Mouse (Mus musculus) hindbrain, embryonic 10.5 days (tissue): ENCODE results near the gene Hnmt. TPM values are rescaled to one million over a fixed set of nuclear protein-coding genes. Genes with fewer than 3 reads are reported as not detected.
"Not testable (repeated sequence)": the region's sequence is repeated elsewhere in the genome, so short reads cannot be mapped to it uniquely, and the experiment has no call there.

ENCODE experiments used
- DNase-seq: peaks from one replicate; pipeline ENCODE4 v3.0.0-alpha.2; 2017; ENCODE audit warnings: low spot score
- H3K27ac ChIP-seq: fragments of 300-500 bp; sonication (generic); 2 replicates; pipeline ENCODE4 v1.5.1; 2016; ENCODE audit warnings: mild to moderate bottlenecking, moderate library complexity
- H3K27me3 ChIP-seq: fragments of 300-500 bp; sonication (generic); 2 replicates; pipeline ENCODE4 v1.6.1; 2016; ENCODE audit warnings: mild to moderate bottlenecking; ENCODE audit not compliant: poor library complexity, insufficient read depth, severe bottlenecking
- H3K36me3 ChIP-seq: fragments of 300-500 bp; sonication (generic); 2 replicates; pipeline ENCODE4 v1.6.1; 2016; ENCODE audit warnings: mild to moderate bottlenecking, moderate library complexity
- H3K4me1 ChIP-seq: fragments of 300-500 bp; sonication (generic); replicated peaks from 2 replicates; pipeline ENCODE4 v1.6.1; 2016; ENCODE audit warnings: mild to moderate bottlenecking
- H3K4me3 ChIP-seq: fragments of 300-500 bp; sonication (generic); 2 replicates; pipeline ENCODE4 v1.5.1; 2016; ENCODE audit warnings: mild to moderate bottlenecking, moderate library complexity
- H3K9me3 ChIP-seq: fragments of 300-500 bp; sonication (generic); 2 replicates; pipeline ENCODE4 v1.6.1; 2016; ENCODE audit warnings: mild to moderate bottlenecking, moderate library complexity
- WGBS: fragments of 180-500 bp; shearing (Covaris S2); methylation state at CpG from one replicate; pipeline ENCODE4 v1.1.7; 2016; 5-methylcytosine and 5-hydroxymethylcytosine counted together
- polyA plus RNA-seq: library from polyadenylated mRNA; unstranded; fragments of >200 nt; fragmentation: Nextera tagmentation; extraction: Ambion mirVana; gene quantifications from 2 replicates; pipeline ENCODE4 v1.2.1, GENCODE M21; 2016

Gene Hnmt
- polyA plus RNA-seq: 1.2 and 2.7 TPM in 2 replicates

GRCm38 (mm10) chr2:24049344-24049990 lies at the start of gene Hnmt:
Gene Hnmt, minus strand, starts transcription at chr2:24049394.
- peak within 1 kb of the TSS; percentile 82 for H3K27ac ChIP-seq
- H3K36me3 ChIP-seq: no peaks in the 10 kb centered on the region
- 57% methylated on average over 7 of the region's 7 CpGs for WGBS
- H3K4me3 ChIP-seq: peak within 1 kb of the TSS; percentile 45
- H3K9me3 ChIP-seq: no peaks in the 10 kb centered on the region
- H3K4me1 ChIP-seq: peaks cover 24% of the 10 kb centered on the region
- no peak for DNase-seq
- no peaks in the 10 kb centered on the region for H3K27me3 ChIP-seq

GRCm38 (mm10) chr2:24096495-24096894 lies 47.3 kb upstream of the Hnmt start, which contains the start of gene Tbpl2:
Gene Tbpl2, minus strand, starts transcription at chr2:24096595.
- Histone ChIP-seq H3K4me3 (no peak within 1 kb of the TSS), H3K4me1 (no peaks in the 10 kb centered on the region), H3K9me3 (no peaks in the 10 kb centered on the region), H3K27me3 (no peaks in the 10 kb centered on the region), H3K27ac (no peak within 1 kb of the TSS), H3K36me3 (no peaks in the 10 kb centered on the region)
- no peak for DNase-seq
- 86% methylated on average over 4 of the region's 4 CpGs for WGBS

GRCm38 (mm10) chr2:24090921-24091320 lies 41.7 kb upstream of the Hnmt start:
- 87% methylated on average over 1 of the region's 1 CpGs for WGBS
- Histone ChIP-seq H3K4me3 (no peak overlapping the region), H3K36me3 (no peaks in the 10 kb centered on the region), H3K27me3 (no peaks in the 10 kb centered on the region), H3K4me1 (no peaks in the 10 kb centered on the region), H3K27ac (no peak overlapping the region), H3K9me3 (no peaks in the 10 kb centered on the region)
- DNase-seq: no peak

GRCm38 (mm10) chr2:24050459-24050858 lies 1.3 kb upstream of the Hnmt start:
- DNase-seq: no peak
- Histone ChIP-seq H3K4me1 (peaks cover 24% of the 10 kb centered on the region), H3K27ac (no peak overlapping the region), H3K27me3 (no peaks in the 10 kb centered on the region), H3K9me3 (no peaks in the 10 kb centered on the region), H3K4me3 (no peak overlapping the region), H3K36me3 (no peaks in the 10 kb centered on the region)
- WGBS: 87% methylated on average over 3 of the region's 3 CpGs

GRCm38 (mm10) chr2:24048480-24049097 lies 605 bp downstream of the Hnmt start:
- Histone ChIP-seq H3K27ac (peak overlapping the region; percentile 82), H3K27me3 (no peaks in the 10 kb centered on the region), H3K4me3 (peak overlapping the region; percentile 45)

GRCm38 (mm10) chr2:24047551-24048479 lies 1.4 kb downstream of the Hnmt start:
- Histone ChIP-seq H3K36me3 (no peaks in the 10 kb centered on the region), H3K27me3 (no peaks in the 10 kb centered on the region), H3K4me3 (peak overlapping the region; percentile 45), H3K4me1 (peaks cover 24% of the 10 kb centered on the region), H3K27ac (peak overlapping the region; percentile 82), H3K9me3 (no peaks in the 10 kb centered on the region)
- 37% methylated on average over 6 of the region's 6 CpGs for WGBS
- peak; percentile 16 for DNase-seq

More at GRCm38 (mm10) chr2:24048480-24049097, 605 bp downstream of the Hnmt start:
- DNase-seq: peak; percentile 44
- no peaks in the 10 kb centered on the region for H3K36me3 ChIP-seq
- no peaks in the 10 kb centered on the region for H3K9me3 ChIP-seq
- WGBS: 14% methylated on average over 16 of the region's 16 CpGs
- H3K4me1 ChIP-seq: peaks cover 24% of the 10 kb centered on the region

GRCm38 (mm10) chr2:24042901-24043300 lies 6.3 kb downstream of the Hnmt start:
- DNase-seq: no peak
- 93% methylated on average over 1 of the region's 1 CpGs for WGBS
- Histone ChIP-seq H3K4me3 (no peak overlapping the region), H3K27me3 (no peaks in the 10 kb centered on the region), H3K27ac (no peak overlapping the region), H3K36me3 (no peaks in the 10 kb centered on the region), H3K4me1 (peaks cover 6% of the 10 kb centered on the region), H3K9me3 (no peaks in the 10 kb centered on the region)

- WGBS: 87% methylated on average over 1 of the region's 1 CpGs
- H3K36me3 ChIP-seq: no peaks in the 10 kb centered on the region
These were observed 8.7 kb downstream of the Hnmt start for GRCm38 (mm10) chr2:24040531-24040930.

GRCm38 (mm10) chr2:24019386-24019785 lies 29.8 kb downstream of the Hnmt start:
- not testable (repeated sequence) for H3K9me3 ChIP-seq, H3K4me3 ChIP-seq, H3K4me1 ChIP-seq, H3K27me3 ChIP-seq, DNase-seq, H3K27ac ChIP-seq, H3K36me3 ChIP-seq

More at GRCm38 (mm10) chr2:24040531-24040930, 8.7 kb downstream of the Hnmt start:
- no peak overlapping the region for H3K4me3 ChIP-seq
- no peaks in the 10 kb centered on the region for H3K4me1 ChIP-seq
- no peak for DNase-seq
- no peaks in the 10 kb centered on the region for H3K27me3 ChIP-seq
- H3K27ac ChIP-seq: no peak overlapping the region
- H3K9me3 ChIP-seq: no peaks in the 10 kb centered on the region

- DNase-seq: no peak
- H3K9me3 ChIP-seq: no peaks in the 10 kb centered on the region
- no peaks in the 10 kb centered on the region for H3K27me3 ChIP-seq
- H3K4me3 ChIP-seq: no peak overlapping the region
- WGBS: 87% methylated on average over 1 of the region's 1 CpGs
- no peaks in the 10 kb centered on the region for H3K36me3 ChIP-seq
- no peak overlapping the region for H3K27ac ChIP-seq
- no peaks in the 10 kb centered on the region for H3K4me1 ChIP-seq
These were observed 30.2 kb downstream of the Hnmt start for GRCm38 (mm10) chr2:24018966-24019365.

- no peak for DNase-seq
- Histone ChIP-seq H3K27ac (no peak overlapping the region), H3K9me3 (no peaks in the 10 kb centered on the region), H3K27me3 (no peaks in the 10 kb centered on the region), H3K36me3 (no peaks in the 10 kb centered on the region), H3K4me3 (no peak overlapping the region), H3K4me1 (no peaks in the 10 kb centered on the region)
- WGBS: 88% methylated on average over 5 of the region's 5 CpGs
These were observed 34.2 kb downstream of the Hnmt start for GRCm38 (mm10) chr2:24014957-24015356.

GRCm38 (mm10) chr2:23999323-23999722 lies 49.9 kb downstream of the Hnmt start:
- H3K36me3 ChIP-seq: no peaks in the 10 kb centered on the region
- DNase-seq: no peak
- H3K27ac ChIP-seq: no peak overlapping the region
- H3K4me3 ChIP-seq: no peak overlapping the region
- no peaks in the 10 kb centered on the region for H3K27me3 ChIP-seq
- no peaks in the 10 kb centered on the region for H3K4me1 ChIP-seq
- 73% methylated on average over 1 of the region's 1 CpGs for WGBS
- H3K9me3 ChIP-seq: no peaks in the 10 kb centered on the region

- Histone ChIP-seq H3K36me3 (no peaks in the 10 kb centered on the region), H3K4me1 (no peaks in the 10 kb centered on the region), H3K9me3 (no peaks in the 10 kb centered on the region), H3K4me3 (no peak overlapping the region), H3K27ac (no peak overlapping the region), H3K27me3 (no peaks in the 10 kb centered on the region)
- DNase-seq: no peak
- 93% methylated on average over 4 of the region's 4 CpGs for WGBS
These were observed 50.4 kb downstream of the Hnmt start for GRCm38 (mm10) chr2:23998836-23999235.
